Mouse (Mus musculus) ZHBTc4 (cell line): ENCODE measurements at regions not wholly inside any gene's neighbourhood (a gene's known extent, or its start where the extent isn't known, plus 50 kb on each side); places are given as distances from the start of the nearest gene placed in this dataset.
A peak's percentile ranks its signal among the peaks of the same experiment; 100 is the strongest.

ENCODE experiments used
- DNase-seq: peaks from one replicate; pipeline ENCODE4 v3.0.0-alpha.2; 2011; ENCODE audit warnings: low read depth, low spot score

DNA sequence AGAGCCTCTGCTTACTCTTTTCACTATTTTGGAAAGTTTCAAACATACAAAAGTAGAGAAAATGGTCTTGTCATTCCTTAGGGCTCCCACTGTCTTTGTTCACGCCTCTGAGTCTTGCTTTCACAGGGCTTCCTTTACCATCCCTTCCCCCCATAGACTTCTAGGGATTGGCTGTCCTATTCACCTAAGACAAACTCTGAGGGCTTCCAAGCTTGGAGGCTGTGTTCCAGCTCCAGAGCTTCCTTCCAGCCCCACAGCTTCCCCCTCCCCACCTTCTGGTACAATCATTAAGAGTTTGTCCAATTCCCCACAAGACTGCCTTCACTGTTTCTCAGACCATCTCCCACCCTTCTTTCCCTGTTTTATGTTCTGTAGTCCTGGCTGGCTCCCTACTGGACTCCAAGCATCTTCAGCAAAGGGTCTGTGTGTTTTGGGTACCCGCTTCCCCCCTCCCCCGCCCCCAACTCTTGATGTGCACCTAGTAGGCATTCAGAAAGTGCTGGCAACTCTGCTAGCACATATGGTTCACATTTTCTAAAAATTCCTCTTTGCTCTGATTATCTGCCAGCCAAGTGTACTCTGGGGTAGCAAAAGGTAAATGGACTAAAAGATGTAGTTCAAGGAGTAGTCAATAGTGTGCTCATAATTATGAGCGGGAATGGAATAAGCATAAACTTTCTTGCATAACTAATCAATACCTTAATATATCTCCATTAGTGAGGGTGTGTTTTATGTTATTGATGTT, 344.0 kb downstream of the Slc4a3 start:
- DNase-seq: no peak

DNA sequence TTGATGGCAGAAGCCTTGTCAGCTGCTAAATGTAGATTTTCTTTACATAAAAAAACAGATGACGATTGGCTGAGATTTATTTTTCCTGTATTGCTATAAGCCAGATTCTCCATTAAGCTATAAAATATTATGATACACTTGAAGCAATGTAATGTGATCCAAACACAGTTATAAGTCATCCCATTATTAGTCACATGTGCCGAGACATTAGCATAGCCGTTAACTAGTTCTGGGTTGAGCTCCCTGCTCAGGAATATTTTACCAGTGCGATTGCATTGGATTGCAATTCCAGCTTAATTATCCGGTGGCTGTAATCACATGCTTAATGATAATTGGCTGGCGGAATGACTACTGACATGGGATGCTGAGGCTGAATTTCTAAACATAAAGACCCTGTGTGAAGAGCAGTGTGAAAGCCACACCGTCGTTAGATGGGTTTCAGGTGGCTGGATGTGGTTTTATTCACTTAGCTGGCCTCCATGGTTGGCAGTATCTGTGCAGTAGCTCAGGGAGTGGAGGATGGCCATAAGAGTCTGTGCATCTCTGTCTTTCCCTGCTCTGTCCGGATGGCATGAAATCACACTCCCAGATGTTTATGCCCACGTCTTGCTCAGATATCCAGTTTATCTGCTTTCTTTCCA, 344.7 kb downstream of the Slc4a3 start:
- no peak for DNase-seq

DNA sequence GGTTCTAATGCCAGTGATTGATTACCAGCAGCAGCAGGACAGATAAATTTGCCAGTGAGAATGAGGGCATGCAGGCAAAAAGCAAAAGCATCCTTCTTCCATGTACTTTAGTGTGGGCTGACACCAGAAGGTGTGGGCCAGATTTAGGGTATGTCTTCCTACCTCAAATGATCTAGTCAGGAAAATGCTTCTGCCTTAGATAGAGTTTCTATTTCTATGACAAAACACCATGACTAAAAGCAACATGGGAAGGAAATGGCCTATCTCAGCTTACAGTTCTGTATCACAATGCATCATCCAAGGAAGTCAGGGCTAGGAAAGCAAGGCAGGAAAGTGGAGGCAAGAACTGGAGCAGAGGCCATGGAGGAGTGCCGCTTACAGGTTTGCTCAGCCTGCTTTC, 349.5 kb downstream of the Slc4a3 start:
- no peak for DNase-seq

DNA sequence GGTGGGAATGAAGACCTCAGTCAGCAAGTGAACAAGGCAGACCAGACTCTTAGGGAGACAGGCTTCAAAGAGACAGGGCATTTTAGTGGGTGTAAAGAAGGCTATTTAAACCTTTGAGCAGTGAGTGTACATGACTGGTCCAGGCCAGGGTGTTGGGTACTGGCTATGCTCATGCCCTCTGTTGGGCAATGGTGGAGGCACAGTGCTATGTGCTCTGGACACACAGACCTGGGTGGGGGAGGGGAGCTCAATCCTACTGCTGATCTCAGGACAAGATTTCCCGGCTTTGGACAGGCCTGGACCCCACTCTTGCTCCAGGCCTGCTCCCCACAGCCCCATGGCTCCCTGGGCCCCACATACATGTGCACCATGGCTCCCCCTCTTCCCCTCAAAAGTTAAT, 355.1 kb downstream of the Slc4a3 start:
- peak; percentile 16 for DNase-seq

DNA sequence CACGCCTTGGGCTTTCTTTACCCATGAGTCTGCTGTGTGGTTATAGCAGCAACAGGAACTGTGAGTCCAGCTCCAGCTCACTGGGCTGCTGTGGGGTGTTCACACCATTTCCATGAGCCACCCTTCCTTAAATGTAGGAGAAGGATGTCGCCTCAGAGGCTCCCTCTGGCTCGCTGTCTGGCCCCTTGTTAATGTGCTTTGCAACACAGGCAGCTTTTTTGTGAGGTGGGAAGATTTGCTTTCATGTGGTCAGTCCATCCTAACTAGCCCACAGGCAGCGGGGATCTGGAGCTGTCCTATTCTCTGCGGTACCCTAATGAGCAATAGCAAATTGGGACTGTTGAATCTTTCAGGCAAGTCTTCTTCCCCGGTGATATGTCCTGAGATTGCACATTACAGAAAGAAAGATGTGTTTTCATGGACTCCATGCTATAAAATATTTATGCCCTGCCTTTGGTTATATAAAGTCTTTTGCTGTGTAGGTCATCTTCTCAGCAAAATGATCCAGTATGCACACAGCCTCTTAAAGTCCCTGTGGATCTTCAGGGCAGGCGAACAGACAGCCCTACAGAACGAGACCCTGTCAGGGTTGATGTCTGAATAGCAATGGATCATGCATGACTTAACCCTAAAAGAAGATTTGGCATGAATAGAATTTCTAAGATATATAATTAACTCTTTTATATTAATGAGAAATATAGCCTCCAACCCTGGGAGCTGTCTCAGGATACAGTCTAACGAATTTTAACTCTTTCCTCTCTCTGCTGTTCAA, 359.8 kb downstream of the Slc4a3 start:
- DNase-seq: no peak

DNA sequence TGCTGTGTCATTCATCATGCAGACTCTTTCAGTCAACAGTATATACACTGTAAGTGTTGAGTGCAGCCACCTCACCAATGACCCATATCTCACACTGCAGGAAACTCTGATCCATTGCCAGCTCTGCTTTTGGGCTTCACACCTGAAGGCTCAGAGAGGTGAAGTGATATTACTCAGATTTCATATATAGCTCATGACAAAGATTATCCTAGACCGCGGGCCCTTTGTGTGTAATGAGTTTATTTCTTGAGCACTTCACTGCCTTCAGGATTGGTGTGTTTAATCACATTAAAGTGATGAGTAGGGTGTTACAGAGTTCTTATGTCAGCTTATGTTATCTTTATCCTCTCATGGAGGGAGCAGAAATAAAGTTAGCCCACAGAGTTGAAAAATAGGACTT, 369.2 kb downstream of the Slc4a3 start:
- no peak for DNase-seq

DNA sequence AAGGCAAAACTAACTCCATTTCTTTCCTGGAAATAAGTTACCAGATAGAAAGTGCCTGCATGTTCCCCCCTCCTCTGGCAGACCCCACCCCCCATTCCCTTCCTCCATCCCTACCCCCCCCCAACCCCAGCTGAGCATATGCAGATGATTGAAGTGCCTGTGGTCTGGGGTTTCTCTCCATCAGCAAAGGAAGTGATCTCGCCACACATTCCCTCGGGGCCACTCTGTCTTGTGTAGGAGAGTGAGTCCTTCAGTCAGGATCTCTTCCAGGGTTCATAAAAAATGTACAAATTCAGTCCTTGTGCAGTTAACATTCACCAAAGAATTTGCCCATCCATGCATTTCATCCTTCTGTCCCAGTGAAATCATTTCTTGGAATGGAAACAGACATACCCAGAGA, 370.1 kb downstream of the Slc4a3 start:
- DNase-seq: no peak

DNA sequence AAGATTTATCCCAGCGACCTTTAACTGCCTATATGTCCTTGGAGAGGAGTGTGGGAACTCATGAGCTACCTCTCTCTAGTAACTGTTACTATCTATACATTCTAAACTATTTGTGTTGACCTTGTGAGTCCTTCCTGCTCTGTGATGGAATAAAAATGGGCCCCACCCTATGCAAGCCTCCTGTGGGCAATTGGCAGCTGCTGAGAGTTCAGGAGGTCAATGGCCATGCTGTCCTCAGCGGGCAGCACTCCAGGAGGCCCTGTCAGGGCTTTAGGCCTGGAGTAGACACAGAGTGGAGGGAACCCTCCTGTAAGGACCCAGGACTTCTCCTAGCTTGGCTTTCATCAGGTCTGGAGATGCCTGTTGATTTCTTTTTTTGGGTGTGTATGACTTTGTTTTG, 373.1 kb downstream of the Slc4a3 start:
- DNase-seq: peak; percentile 20

DNA sequence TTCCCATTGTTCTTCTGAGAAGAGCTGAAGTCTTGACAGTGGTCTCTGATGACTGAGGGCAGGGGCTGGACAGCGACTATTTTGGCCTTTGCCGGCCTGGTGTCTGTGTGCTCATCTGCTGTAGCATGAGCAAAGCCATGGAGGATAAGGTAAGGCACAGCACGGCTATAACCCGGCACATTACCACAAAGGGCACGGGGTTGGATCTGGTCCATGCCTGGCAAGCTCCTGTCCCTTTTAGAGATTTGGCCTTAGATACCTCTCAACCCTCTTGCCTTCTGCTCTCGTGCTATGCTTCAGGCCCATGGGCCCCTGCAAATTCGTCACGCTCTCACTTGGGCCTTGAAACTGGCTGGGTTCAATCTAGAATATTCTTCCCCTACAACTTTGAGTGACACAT, 379.0 kb downstream of the Slc4a3 start:
- no peak for DNase-seq

DNA sequence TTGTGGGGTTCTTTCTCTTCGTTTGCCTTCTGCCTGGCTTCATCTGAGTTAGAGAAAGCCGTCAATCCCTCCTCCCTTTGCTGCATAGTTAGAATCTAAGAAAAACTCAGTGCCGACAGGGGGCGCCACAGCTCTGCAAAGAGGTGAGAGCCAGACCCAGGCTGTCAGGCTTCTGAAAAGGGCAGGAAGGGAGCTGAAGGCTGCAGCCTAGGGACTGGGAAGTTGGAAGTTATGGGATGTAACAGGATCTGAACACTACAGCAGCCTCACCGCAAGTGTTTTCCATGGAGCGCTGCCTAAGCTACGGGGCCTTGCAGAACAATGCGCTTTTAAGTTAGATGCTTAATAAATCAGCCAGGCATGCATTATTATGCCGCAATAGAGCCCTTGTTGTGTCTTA, 379.7 kb downstream of the Slc4a3 start:
- DNase-seq: peak; percentile 83

DNA sequence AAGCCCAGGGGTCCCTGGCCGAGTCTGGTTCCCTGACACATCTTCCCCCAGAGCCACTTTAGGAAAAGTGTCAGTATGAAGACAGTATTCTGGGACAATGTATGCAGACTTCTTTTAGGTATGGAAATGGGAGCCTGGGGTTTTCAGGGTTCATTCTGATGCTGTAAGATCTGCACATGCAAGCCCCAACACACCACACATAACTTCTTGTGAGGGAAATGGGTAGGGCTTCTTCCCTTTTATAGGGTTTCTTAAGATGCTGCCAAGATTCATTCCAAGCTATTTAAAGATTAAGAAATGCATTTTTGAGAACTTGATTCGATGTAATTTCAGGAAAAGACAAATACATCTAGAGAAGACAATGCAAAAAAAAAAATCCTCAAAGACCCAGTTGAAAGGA, 385.8 kb downstream of the Slc4a3 start:
- DNase-seq: no peak

DNA sequence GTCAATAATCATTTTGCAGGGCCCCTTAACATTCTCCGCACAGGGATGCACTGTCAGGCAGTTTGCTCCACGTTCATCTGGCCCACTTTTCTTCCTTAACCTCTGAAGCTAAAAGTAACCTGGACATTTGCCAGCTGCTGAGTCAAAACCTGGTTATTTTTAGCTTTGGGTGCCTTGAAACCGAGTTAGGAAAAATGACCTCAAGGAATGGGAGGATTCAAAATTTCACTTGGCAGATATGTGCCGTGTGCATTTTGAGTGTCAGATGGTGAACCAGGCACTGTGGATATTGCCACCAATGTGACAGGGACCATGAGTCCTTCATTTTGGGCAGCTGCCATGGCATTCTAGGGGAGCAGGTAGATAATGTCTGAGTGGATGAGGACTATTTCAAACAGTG, 387.8 kb downstream of the Slc4a3 start:
- DNase-seq: no peak

DNA sequence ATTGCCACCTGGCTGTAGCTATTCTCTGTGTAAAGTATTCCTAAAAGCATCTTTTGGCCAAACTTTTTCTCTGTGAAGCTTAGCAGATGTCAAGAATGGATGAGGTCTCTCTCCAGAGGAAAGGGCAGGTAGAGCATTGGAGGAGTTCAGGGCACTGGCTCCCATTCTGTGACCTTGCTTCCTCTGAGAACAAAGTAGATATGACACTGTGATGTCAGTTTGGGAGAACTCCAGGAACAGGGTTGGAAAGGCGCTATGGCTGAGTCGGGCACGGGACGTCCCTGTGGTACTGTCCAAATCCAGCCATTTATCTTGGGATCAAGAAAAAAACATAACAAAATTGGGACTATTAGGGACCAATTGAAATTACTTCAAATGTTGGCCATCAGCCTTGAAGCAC, 388.7 kb downstream of the Slc4a3 start:
- DNase-seq: no peak

DNA sequence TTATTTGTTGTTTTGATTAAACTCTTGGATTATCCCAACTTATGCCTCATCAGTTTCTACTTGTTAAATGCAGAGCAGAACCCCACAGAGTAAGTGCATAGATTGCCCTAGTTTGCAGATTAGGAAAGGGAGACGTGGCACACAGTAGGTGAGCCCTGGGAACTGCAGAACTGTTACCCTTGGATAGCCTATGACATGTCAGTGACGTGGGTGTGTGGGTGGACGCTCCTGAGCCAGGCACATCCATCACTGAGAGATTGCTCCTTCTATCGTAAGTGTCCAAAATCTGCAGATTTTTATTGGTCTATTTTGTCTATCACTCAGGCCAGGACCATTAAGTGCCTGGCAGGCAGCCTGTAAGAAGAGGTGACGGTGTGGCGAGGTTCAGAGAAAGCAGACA, 389.8 kb downstream of the Slc4a3 start:
- no peak for DNase-seq

DNA sequence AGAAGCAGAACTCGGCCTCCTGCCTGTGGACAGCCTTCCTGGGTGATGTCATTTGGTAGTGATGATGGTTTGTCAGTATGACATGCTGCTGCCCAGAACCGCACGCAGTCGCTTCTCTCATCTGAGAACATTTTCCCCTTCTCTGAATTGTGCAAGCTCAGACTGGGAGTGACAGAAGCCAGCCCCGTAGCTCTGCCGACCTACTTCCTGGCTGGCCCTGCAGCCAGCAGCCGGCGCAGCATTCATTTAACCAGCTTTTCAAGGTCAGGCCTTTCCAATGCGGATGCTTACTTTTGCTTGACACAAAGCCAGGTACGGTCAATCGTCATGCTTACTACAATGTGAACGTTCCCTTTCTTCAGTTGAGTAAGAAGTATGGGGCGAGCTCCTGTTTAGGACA, 390.5 kb downstream of the Slc4a3 start:
- peak; percentile 54 for DNase-seq

DNA sequence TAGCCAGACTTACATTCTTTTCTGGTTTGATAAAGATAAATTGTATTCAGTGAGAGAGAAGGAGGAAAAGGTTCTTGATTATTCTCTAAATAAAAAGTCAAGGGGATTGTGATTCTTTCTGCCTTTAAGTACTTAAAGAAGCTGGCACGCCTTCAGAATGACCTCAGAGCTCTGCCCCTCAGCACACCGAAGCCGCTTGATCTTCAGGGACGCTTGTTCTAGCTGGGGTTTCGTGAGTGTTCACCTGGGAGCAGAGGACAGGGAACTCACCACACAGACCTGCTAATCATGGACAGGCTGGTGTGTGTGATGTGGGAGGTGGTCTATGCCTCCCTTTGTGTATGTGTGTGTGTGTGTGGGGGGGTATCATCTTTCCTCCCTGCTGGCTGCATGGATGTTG, 391.3 kb downstream of the Slc4a3 start:
- no peak for DNase-seq

DNA sequence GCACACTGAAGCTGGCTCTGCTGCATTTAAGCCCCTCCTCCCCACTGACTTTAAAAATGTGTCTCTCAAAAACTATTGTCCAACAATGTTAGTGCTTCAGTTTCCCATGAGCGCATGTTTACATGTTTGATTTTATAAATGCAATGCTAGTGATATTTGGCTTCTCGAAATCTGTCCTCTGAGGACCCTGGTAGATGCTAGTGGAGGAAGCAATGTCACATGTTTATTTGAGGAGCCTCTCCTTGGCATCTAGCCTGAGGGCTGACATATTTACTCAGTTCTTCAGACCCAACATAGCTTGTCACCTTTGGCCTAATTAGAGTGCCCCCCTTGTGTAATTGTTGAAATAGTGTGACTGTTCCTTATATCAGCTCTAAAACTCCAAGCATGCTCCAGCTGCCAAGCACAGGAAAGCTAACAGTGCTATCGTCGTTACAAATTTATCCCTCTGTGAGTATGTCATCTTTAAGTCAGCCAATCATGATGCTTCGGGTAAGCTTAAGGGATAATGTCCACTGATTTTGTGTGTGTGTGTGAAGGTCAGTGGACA, 400.3 kb downstream of the Slc4a3 start:
- no peak for DNase-seq

DNA sequence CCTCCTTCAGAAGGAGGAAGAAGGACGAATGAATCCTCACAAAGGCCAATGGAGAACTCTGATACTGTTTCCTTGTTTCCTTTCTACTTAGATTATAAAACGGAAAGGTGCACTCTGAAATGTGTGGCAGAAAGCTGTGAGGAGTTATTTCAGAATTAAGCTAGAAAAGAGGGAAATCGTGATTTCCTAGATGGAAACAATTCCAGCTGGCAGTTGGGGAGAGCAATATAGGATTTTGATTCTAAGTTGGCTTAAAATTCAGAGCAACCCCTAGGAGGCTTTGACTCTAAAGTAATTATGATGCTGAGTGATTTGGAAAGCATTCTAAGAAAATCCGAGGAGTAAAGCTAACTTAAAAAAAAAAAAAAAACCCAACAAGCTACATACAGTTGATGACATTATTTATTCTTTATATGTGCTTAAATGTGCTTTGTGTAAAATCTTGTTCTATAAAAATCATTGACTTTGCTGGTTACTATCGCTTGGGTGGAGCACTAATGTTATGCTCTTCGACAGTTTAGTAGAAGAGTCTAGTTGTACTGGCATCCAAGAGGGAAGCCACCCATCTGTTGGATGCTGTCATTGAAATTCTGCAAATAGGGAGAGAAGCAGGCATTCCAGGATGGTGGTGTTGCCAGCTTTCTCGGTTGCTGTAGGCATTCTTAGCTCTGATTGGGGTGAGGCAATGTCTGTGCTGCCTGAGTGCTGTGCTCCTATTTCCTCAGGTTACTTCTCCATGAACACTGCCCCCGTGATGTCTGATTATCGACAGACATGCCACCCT, 432.3 kb downstream of the Slc4a3 start:
- no peak for DNase-seq

DNA sequence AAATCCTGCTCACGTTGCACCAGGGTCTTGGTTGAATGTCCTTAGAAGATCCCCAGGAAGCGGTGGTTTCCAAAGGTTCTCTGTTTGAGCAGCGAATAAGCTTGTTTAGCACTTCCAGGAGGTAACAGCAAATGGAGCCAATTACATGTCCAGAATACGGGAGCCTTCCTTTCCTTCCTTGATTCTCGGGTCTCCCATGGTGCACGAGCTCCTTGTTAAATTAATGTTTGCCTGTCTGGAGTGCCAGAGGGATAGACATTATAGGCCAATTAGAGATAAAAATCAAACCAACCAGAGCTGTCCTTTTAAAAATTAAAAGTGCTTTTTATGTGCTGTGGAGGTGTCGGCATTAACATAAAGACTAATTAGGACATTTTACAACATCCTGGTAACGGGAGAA, 437.0 kb downstream of the Slc4a3 start:
- no peak for DNase-seq

DNA sequence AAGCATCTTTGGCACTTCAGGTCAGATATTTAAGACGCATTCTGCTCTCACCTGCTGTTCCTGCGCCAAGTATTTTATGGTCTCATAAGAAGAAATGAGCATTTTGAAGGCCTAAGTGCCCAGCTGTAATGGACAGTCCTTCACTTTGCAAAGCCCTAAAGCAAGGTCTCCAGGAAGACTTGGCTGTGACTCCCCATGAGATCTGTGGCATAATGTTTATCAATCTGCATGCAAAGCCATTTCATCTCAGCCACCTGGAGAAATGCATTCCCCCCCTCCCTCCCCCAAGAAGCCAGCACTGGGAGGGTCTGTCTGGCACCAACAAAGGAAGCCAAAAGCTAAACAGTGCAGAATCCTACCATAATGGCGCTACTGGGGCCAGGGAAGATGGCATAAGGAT, 437.4 kb downstream of the Slc4a3 start:
- no peak for DNase-seq

DNA sequence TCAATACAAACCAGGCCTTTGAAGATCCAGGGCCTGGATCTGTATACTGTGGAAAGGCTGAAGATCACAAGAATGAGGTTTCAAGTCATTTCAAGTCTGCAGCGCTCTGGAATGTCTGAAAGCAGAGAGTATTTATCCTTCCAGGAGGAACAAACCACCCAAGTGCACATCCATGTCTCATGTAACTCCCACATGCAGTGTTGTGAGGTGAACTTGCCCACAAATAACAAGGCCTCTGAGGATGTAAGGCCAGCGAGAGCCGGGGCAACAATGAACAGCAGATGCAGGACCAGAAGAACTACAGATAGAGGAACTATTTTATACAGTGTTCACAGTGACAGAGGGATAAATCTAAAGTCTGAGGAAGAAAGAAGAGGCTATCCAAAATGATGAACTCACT, 442.4 kb downstream of the Slc4a3 start:
- DNase-seq: no peak

DNA sequence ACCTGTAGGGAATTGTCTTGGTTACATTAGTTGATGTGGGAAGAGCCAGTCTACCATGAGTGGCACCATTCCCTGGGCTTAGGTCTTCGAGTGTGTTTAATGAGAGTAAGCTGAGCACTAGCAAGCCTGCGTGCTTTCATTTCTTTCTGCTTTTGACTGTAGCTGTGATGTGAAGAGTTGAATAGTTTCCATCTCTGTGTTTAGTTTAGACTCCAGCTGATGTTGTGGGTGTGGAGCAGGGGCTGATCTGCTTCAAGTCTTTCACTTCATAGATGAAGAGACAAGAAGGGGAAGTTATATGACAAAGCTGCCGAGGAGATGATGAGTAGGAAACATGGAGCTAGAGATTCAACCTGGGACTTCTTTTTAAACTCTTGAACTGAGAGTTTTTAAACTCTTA, 446.0 kb downstream of the Slc4a3 start:
- no peak for DNase-seq
